Mouse (Mus musculus) ovary, postnatal 36 days (tissue): Measurements from ENCODE around the gene Kcnab1.
A peak's percentile ranks its signal among the peaks of the same experiment; 100 is the strongest.

Experiments
- DNase-seq: peaks from one replicate; pipeline ENCODE4 v3.0.0; 2022; ENCODE audit warnings: low spot score, mixed read lengths

Gene Kcnab1

DNA sequence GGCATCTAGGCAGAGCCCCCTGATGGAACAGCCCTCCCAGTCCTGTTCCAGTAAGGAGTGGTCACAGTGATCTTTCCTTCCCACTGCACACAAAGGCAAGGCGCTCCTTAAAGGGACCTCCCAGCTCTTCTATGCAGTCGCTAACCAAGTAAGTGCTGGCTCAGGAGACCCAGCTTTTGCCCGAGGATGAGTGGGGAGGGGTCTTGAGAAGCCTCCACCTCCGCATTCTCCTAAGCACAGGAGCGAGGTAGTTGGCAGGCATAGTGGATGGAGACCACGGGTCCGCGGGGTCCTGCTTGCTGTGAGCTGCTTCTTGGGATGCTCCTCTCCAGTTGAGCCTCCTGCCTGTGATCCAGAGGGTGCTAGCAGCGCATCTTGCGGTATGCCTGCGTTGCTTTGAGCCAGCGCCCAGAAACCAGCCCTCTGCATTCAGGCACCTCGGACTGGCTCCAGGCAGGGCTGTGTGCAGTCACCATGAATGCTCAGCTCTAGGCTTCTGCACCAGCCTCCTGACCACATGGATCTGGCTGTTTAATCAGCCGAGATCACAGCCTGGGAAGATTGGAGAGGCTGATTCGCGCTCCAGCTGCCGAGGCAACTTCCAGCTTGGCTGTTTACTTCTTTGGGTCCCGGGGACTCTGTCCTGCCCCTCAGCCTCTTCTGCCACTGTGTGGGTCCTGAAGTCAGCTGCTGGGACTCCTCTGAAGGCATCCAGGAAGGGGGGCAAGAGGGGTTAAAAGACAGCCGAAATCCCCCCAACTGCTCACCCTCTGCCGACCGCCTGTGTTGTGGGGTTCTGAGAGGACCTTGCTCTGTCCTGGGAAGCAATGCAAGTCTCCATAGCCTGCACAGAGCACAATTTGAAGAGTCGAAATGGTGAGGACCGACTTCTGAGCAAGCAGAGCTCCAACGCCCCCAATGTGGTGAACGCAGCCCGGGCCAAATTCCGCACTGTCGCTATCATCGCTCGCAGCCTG lies at the start of gene Kcnab1:
Gene Kcnab1 (plus strand): TSS at position 440 of the 977 bp plus-strand sequence.
- peak; percentile 35 for DNase-seq

DNA sequence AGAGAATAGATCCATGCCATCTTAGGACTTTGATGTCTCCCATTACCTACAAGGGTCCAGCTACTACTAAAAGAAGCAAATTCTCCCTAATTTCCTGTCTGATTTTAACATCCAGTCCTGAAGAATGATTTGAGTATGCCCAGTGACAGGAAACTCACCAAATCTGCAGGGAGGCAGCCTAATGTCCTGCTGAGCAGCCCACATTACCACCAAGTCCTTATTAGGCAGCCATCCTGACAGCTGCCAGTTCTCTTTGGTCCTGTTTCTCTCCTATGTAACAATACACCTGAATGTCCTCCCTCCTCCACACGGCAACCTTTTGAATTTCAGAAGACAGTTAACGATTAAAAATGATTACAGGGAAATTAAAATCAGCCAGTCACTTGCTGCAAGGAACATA lies 20.9 kb upstream of the Kcnab1 start:
- DNase-seq = no peak

DNA sequence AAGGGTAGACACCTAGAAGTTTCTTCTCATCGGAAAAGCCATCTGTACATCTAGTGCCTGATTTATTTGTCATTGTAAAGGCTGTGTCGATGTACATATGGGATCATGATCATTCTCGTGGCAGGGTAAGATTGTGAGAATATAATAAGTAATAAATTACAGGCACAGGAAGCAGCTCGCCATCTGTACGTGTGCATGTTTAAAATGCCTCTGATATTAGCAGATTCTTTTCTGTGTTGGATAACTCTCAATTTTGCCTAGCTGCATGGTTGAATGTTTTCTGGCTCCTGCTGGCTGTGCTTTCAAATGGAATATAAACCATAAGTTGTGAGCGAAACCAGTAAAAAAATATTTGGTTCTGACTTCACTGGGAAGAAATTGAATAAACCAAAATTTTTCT lies 5.1 kb upstream of the Kcnab1 start:
- DNase-seq = no peak

DNA sequence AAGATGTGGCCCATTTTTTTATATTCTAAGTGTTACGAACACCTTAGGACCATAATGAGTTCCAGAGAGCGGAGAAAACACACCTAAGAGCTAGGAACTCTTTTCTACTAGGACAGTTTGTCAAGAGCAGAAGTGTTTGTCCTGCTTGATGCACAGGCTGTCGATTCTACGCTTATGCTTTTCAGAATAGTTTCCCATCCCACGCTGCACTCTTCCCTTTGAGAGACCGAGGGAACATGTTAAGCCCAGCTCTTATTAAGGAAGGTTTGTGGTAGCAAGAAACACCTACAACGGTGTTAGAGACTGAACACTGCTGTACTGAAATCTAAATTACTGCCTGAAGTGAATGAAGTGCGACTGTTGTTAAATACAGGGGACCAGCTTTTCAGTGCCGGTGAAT lies 1.0 kb downstream of the Kcnab1 start:
- DNase-seq = no peak

DNA sequence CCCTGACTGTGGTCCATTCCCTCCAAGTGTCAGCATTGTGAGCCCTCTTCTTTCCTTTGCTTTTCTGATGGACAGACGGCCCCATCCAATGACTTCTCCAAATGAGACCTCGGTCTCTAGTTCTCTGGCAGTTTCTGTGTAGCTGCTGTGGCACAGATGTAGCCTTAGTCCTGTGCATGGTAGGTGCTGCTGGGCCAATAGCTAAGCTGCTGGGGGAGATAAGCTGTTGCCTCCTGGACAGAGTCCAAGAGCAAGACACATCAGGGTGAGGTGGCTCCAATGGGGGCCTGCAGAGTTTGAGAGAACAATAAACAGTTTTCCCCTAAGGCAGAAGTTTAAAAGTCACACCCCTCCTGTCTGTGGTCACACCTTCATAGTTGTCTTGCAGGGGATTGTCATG lies 2.0 kb downstream of the Kcnab1 start:
- no peak for DNase-seq

DNA sequence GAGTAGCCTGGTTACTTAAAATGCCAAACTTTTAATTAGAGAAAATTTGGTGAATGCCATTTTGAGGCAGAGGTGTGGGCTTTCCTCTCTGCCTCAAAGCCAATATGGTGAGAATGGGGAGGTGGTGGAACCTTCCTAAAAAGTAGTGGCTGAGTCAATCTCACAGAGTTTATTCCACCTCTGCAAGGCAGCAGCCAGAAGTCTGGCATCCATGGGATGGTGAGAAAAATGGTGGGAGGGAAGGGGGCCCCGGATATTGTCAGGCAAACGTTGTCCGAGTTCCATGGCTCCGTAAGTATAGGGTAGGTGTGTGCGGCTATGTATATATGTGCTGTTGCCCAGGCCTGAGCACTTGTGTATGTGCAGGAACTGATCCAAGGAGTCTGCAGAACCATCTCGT lies 6.0 kb downstream of the Kcnab1 start:
- no peak for DNase-seq

DNA sequence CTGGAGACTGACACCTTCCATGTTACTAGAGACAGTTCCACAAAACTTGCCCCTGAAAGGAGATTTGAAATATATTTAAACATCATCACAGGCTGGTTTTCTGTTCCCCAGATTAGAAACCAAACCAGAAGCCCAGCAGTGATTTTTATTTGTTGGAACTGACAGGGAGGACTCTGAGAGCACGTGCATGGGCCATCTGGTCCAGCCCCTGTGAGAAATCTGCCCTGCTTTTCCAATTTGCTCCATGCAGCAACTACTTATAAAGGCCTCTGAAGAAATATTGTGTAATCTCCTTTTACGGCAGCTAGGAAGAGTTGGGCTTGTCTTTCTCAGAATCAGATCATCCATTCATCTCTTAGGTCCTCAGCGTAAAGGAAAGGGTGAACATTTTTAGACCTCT lies 7.8 kb downstream of the Kcnab1 start:
- DNase-seq = no peak

DNA sequence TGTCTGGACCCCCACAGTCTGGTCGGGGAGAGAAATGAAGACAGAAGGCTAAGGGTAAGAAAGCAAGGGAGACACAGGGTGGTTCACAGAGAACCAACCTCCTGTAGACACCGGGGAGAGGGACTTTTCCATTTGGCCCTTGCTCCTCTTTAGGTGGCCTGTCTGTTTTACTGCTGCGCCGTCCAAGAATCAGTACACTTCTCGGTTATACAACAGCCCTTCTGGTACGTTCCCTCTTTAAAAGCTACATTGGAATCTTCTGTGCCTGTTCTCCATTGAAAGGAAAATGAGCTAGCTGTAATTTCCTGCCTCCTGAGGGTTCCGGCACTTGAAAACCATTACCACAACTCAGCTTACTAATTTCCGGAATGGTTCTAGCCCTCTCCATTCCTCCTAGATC lies 8.2 kb downstream of the Kcnab1 start:
- DNase-seq = no peak

DNA sequence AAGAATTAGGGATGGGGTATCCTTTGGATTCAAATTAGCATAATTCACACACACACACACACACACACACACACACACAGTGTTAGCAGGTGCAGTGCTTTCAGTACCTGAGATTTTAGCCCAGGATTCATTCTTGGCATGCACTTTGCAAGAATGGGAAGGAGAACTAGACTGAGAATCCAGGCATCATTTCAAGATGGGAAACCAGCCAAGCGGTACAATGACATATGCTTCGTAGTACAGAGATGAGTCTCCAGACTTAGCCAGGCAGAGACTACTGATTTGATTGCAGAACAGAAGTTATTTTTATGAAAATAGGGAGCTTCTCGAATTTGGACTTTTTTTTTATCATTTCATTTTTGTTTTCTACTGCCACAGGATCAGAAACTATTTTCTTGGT lies 15.8 kb downstream of the Kcnab1 start:
- DNase-seq = no peak

DNA sequence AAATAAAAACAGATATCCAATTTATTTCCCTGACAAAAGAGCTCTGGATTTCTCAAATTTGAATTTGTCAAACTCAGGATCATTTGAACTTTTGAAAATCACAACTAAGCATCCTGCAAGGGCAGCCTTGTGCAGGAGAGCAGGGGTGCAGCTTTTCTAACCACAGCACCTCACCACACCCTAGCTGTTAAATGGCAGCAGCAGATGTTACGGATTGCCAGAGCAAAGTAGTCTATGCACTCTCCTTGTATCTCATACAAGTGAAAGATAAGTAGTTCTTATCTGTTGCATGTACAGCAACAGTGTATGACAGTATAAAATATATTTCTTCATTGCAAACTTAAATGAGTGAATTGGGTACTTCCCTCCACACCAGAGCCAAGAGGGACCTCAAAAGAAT lies 20.4 kb downstream of the Kcnab1 start:
- no peak for DNase-seq

DNA sequence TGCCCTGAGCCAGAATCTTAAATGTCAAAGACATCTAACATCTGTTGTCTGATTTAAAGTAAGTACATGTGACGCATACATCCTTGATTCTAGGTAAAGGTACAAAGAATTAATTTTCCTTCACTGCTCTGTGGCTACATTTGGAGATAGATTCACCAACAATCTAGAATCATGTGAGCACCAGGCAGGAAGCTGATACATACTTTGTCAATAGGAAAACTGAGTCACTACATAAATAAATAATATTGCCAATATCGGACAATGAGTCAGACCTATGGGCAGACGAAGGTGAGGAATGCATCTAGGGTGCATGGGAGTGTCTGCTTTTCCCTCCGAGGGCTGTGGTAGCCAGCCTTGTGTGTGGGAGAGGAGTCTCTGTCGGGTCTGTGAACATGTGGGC lies 25.7 kb downstream of the Kcnab1 start:
- no peak for DNase-seq

DNA sequence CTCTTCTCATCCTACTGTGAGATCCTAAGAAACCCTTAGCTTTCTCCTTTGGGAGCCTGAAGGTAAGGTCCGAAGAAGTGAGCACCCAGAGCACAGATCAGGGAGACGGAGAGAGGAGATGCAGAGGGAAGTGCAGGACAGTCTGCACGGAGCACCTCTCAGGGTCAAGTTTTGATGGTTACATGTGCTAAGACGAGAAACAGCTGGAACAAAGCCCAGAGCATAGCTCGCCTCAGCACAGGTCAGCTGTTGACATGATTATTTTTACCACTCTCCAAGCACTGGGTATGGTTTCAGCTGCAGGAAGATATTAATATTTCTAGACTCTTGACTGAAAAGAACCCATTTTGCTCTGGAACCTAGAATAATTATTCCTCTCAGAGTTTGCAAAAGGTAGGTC lies 27.7 kb downstream of the Kcnab1 start:
- DNase-seq = no peak

DNA sequence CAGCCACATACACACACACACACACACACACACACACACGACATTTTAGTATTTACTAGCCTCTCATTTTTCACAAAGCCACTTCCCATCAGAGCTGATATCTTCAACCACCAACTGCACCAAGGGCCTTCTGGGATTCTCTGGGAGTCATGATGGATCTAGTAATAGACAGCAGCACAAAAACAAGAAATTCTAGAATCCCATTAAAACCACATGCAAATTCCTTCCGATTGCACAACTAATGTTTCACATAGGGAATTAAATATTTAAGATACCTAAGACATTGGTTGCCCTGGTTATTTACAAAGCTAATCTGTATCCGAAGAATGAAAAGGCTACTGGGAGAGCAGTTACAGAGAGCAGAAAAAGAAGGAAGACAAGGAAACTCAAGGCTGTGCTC lies 29.6 kb downstream of the Kcnab1 start:
- no peak for DNase-seq

DNA sequence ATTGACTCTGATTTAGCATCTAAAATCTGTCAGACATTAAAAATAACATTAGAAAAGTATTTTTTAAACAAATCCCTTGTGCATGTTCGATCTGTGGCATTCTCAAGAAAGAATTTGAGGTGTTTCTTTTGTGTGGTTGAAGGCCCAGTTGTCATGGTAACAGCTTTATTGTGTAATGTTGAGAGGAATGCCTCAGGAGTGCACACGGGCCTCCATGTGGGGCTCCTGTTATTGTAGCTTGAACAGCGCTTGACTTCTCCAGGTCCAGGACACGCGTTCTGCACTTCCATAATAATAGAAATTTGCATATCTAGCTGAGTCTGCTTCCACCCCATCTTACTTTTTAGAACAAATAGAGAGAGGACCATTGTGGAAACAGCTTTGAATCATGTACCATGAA lies 36.0 kb downstream of the Kcnab1 start:
- no peak for DNase-seq

DNA sequence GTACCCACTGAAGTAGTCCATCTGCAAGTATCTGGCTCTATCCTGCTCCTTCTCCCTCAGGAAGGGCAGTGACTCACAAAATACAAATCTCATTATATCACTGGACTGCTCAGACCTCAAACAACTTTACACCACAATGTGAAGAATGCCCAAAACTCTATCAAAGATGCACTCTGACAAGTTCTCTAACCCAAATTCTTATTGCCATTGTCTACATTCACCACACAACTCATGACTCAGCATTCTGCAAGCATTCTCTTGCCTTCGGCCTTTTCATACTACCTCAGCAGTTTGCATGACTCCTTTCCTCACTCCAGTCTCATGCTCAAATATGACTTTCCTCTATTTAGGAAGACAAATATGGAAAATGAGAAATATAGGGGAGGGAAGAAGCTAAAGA lies 42.6 kb downstream of the Kcnab1 start:
- no peak for DNase-seq

DNA sequence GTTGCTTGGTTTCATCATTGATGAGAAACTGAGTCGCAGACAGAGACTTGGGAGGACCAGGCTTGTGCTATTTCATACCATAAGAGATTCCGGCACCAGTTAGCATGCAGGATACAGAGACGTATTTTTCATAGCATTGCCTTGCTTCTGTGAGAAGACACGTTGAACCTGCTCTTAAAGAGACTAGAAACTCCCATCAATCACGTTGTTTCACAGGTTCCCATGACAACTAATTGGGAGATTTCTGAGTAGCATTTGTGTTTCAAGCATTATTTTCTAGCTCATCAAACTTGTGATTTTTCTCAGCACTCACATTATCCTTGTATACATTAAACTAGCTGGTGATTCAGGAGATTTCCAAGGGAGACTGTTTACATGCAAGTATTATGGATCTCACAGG lies 63.8 kb downstream of the Kcnab1 start:
- no peak for DNase-seq

DNA sequence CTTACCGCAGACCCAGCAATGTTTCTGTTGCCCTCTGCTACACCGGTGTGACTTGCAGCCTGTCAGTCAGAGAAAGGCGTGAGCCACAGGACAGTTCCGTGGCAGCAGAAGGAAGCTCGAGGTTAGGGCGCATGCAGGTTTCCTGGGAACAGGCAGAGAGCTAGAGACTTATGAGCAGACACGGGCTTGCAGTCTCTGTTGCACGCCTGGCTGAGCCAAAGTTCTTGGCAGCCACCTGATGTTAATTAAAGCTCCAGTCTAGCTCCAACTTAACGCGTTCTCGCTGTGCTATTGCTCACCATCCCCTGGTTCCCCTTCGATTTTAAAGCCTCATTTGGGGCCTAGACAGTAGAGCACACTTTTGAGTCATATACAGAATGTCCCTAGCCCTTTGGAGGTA lies 65.4 kb downstream of the Kcnab1 start:
- no peak for DNase-seq

DNA sequence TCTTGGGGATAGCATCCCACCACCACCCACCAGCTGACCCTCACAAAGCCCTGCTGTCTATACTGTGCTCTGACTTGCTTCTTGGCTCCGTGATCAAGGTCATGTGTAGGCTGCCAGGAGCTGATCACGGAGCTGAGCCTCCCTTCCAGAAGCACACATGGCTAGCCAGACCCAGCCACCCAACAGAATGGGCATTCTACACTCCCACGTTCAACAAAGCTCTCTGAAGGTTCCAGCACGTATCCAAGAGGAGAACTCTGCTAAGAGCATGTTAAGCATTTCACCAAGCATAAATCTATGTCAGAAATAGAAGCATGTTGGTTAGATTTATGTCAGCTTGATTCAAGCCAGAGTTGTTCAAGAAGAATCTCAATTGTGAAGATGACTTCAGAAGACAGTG lies 66.6 kb downstream of the Kcnab1 start:
- DNase-seq = no peak

DNA sequence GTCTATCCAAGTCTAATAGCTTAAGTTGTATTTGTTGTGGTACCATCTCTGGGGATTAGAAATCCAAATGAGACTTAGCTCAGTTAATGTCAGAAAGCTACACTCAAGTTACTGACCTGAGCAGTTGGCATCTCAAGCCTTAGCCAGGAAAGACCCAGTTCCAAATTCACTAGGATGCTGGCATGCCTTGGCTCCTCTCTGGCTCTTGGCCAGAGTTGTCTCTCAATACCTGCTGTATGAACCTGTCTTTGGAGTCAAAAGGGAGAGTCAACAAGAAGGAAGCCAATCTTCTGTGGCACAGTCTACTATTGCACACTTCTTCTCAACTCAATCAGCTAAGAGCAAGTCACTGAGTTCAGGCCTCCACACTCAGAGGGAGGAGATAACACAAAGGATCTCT lies 67.7 kb downstream of the Kcnab1 start:
- no peak for DNase-seq

DNA sequence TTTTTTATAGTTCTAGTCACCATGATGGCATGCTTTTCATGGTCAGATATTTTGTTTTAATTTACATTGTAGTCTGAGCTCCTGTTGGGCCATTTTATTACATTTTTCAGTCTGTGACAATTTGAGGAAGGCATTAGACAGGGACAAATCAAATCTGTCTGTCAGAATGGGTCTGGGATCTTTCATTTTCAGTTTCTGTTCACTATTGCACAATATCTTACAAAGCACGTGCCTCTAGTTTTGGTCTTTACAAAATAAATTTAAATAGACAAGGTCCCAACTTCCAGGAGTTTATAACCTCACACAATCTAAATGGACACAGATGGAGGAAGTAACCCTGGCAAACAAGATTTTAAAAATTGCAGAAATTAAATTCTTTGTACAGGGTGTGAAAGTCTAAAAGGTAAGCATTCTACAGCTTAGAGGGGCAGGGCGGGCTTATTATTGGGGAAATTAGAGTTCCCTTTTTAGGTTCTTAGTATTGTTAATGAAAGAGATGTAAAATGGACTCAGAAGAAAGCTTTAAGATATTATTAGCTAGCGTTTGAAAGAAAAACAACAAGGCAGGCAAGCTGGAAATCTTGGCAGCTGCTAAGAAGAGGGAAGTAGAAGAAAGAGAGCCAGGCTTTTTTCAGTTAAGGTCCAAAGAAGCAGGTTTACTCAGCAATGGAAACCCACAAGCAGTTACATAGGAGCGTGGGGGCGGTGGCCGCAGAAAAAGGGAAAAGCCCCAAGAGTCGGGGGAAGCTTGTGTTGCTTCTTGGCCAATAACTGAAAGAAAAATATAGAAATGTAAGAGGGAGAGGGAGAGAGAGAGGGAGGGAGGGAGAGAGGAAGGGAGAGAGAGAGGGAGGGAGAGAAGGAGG lies 78.9 kb downstream of the Kcnab1 start:
- DNase-seq = no peak

DNA sequence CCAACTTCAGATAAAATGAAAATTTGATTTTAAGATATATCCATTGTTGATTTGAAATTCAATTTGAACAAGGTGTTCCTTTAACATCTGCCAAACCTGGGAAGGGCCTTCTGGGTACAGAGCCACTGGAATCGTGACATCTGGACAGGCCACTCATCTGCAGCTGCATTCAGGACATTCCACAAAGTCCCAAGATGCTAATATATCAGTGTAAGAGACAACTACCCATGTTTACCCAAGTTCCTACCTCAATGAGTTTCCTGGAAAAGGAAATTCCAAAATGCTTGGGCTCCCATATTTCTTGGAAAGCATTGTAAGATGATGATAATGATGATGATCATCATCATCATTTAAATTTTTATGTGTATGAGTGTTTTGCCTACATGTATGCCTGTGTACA lies 91.4 kb downstream of the Kcnab1 start:
- no peak for DNase-seq

DNA sequence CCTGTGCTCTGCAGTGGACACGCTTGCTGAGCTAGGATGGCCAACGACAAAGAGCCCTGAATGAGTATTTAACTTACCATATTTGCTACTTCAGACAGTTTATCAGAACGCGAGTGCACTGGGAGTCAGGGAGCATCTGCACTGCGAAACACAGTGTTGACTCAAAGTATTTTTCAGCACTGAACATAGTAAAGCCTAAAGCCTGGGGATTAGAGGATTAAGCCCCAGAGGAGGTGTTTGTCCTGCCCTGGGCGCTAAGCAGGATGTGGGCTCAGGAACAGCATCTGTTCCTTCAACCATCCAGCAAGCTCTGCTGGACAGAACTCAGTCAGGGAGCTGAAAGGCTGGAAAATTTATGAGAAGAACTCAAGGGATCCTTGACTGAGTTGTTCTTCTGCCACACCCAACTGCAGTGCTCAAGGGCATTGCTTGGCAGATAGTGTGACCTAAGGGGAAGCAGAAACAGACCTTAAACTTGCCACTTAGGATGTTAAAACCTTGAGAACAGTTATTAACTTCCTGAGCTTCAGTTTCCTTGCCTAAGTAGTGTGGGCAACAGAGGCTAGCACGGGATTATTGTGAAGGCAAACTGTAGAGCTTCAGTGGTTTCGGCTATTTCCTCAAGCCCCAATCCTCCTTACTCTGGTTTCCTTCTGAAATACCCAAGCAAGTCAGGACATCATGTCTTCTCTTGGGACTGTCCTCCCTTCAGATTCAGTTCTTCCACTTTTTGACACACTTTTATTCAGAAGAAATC lies 94.4 kb downstream of the Kcnab1 start:
- no peak for DNase-seq
